Mouse (Mus musculus) mesoderm, embryonic 11.5 days (tissue): ENCODE data around the gene Gstm3.
A peak's percentile ranks its signal among the peaks of the same experiment; 100 is the strongest.
"Not testable (repeated sequence)": the region's sequence is repeated elsewhere in the genome, so short reads cannot be mapped to it uniquely, and the experiment has no call there.

Source experiments
- DNase-seq: peaks from one replicate; pipeline ENCODE4 v3.0.0-alpha.2; 2012; ENCODE audit warnings: low read depth, low spot score

Gstm3 gene

GRCm38 (mm10) chr3:107974237-107974636 lies 5.2 kb upstream of the Gstm3 start:
- no peak for DNase-seq

DNA sequence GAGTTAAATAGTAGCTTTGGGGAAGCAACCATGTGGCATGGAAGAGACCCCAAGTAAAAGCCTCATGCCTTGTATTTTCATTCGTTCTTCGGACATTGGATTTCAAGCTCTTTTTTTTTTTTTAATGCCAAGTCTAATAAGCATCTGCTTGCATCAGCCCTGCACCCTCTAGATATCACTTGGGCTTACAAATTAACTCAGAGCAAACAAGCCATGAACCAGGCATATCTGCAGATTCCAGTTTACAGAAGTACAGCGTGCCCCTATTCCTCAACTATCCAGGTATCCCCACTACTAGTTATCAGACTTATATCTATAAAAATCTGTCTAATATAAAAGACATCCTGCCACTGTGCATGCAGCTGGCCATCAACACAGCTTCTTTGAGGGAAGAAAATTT lies 3.0 kb upstream of the Gstm3 start:
- DNase-seq = no peak

- DNase-seq = not testable (repeated sequence)
Measured at GRCm38 (mm10) chr3:107971101-107971500, 2.0 kb upstream of the Gstm3 start.

GRCm38 (mm10) chr3:107966631-107967030 lies 2.5 kb downstream of the Gstm3 start:
- no peak for DNase-seq

DNA sequence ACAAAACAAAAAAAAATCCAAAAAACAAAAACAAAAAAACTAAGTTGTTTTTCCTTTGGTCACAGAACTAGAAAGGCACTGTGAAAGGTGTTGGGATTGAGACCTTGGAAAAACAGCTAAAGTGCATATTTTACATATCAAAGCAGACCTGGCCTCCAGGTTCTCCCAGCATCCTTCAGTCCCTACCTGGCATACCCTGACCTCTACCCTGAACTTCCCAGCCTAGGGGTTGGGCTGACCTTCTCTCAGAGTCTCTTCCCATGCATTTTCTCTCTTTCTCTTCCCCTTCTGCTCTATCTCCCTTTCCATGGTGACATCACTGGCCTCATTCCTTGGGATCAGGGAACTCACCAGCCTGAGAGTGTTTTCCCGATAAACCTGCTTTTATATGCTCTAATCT lies 3.5 kb downstream of the Gstm3 start:
- DNase-seq = no peak

DNA sequence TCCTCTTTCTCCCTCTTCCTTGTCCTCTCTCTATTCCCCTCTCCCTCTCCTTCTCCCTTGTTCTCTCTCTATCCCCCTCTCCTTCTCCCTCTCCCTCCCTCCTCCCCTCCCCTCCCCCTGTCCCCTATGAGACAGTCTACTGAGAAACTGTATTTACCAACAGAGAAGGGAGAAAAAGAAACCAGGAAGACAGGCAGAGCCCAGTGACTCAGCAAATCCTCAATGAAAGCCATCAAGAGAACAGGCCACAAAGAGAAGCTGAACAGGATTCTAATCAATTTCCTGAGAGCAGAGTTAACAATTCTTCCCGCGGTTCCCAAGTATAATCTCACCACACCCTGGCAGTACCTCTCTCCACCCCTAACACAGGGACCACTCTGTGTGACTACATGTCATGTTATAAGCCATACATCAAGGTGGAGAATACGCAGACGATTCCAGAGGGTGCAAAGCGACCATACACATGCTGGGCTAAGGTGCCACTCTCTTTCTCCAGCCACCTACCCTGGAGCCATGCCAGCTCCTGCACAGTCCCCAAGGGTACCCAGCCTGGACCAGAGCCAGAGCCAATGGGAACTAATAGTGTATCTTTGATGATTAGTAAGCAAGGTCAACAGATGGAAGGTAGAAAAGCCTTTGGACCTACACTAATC lies 4.3 kb downstream of the Gstm3 start:
- DNase-seq = no peak

DNA sequence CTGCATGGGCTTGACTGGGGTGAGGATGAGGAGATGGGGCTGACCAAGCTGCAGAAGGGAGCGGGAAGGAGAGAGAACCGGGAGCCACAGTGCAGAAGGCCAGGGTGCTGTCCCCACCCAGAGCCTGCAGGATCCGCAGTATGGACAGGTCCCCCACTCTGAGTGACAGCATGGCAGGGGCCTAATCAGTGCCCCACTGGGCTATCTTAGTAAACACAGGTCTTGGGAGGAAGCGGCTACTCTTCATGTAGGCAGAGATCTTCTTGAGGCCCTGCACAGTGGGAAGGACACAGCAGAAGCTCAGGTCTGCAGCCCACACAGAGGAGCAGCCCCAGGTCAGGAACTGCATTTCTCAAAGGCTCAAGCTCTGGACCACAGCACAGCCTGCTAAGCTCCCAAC lies 5.1 kb downstream of the Gstm3 start:
- no peak for DNase-seq

- DNase-seq = not testable (repeated sequence)
Measured at GRCm38 (mm10) chr3:107955260-107955659, 13.8 kb downstream of the Gstm3 start.

GRCm38 (mm10) chr3:107953906-107954305 lies 15.2 kb downstream of the Gstm3 start:
- DNase-seq = no peak

DNA sequence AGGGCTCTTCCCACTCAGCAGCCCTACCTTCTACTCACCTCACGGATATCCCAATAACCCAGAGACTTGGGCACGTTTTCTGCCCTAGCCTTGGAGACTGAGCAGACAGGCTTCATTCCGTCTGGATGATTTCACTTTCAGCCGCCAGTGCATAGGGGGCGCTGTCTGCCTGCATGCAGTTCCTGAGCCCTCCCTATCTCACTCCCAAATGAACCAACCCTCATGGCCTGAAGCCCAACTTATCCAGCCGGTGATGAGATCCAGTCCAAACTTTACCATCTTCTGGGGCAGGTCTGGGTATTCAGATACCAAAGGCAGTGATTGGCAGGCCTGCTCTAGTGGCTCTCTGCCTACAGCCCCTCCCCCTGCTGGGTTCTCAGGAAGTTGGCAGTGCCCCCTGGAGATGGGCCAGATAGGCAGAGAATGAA lies 15.7 kb downstream of the Gstm3 start:
- DNase-seq = peak; percentile 25

- DNase-seq = no peak
Measured at GRCm38 (mm10) chr3:107950531-107950930, 18.6 kb downstream of the Gstm3 start.

DNA sequence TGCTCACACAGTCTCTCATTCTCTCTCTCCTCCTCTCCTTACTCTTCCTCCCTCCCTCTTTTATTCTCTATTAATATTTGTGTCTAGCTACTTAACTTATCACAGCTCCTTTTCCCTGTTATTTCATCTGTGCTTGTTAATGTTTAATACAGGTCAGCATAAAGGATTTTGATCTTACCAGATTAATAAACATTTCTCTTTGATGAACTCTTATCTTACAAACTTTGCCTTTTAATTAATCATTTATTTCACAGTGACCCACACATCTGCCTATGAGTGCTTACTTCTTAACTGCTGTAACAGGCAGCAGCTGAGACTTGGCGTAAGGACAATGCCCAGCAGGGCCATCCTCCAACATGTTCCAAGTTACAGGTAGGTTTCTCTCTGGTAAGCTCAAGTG lies 19.6 kb downstream of the Gstm3 start:
- DNase-seq = not testable (repeated sequence)

DNA sequence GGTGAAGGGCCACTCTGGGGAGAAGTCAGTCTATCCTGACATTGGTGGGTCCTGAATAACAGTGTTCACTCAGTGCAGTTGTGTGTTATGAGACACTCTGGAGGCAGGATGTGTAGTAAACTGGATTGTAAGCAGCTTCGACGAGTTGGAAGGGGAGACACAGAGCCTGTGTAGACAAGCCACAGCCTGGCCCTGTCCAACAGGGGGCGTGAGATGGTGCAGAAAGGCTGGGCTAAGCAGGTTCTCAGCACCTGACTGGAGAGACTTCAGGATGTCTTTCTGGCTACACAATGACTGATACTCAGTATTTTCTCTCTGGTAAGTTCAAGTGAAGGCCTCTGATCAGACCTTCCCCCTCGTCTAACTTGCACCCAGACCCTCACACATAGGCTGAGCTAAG lies 23.4 kb downstream of the Gstm3 start:
- no peak for DNase-seq

DNA sequence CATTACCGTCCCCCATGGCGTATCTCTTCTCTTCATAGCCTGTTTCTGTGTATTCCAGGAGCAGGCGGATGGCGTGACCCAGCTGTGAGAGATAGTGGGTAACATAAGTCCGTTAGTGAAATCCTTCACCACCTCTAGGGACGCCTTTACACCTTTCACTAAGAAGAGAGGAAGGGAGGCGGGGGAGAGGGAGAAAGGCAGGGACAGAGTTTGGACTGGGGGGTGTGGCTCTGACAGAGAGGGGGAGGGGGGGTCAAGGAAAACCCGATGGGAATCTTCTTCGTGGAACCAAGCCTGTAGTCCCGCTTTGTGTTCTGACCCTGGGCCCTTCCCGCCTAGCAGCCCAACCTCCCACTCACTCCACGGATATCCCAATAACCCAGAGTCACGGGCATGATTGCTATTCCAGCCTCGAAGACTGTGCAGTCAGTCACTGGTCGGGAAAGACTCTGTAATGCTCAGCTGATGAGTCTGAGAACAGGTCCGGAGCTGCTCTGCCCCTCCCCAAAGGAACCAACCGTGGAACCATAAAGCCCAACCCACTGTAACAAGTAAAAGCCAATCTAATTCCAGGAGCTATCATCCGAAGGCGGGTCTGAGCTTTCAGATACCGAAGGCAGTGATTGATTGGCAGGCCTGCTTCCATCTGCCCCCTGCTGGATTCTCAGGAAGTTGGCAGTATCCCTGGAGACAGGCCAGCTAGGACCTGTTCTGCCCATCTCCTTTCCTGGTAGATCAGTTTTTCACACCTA lies 25.7 kb downstream of the Gstm3 start, which contains the start of gene Gstm6:
Gstm6 (minus strand) TSS at position 511 of the 752 bp plus-strand sequence.
- peak; percentile 12 for DNase-seq

GRCm38 (mm10) chr3:107941261-107941660 lies 27.8 kb downstream of the Gstm3 start:
- no peak for DNase-seq

GRCm38 (mm10) chr3:107940524-107940923 lies 28.6 kb downstream of the Gstm3 start:
- no peak for DNase-seq

GRCm38 (mm10) chr3:107939830-107940229 lies 29.3 kb downstream of the Gstm3 start:
- no peak for DNase-seq

- peak; percentile 59 for DNase-seq
Measured at GRCm38 (mm10) chr3:107939403-107939802, 29.7 kb downstream of the Gstm3 start.

DNA sequence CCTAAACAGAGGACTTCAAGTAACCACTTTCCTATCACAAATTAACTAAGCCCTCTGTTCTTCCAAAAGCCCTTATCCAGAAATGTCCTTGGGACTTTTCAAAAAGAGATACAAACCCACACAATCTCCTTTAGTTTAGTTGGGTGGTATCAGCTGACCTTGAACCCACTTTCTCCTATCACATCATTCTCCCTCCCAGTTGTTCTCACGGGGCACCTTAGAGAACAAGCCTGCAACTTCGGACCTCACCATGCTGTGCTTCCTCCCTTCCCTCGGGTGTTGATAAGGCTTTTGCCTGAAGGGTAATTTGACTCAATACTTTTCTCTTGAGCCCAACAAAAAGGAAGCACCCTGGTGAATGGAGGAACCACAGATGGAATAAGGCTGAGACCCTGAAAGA lies 33.2 kb downstream of the Gstm3 start:
- no peak for DNase-seq

- no peak for DNase-seq
Measured at GRCm38 (mm10) chr3:107935268-107935667, 33.8 kb downstream of the Gstm3 start.

DNA sequence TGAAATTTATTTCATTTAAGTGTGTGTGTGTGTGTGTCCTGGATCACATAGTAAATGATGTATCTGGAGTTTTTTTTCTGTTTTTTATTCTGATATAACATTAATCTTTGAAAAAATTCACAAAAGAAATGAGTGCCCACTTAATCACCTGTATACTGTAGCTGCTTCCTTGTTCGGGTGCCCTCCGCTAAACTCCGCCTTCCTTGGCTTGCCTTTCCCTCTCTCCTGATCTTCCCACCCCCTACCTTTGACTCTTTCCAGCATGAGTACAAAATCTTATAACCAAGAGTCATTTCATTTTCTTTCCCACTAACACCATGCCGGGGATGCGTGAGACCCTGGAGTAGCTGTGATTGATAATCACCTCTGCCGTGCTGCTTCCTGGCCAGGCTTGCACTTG lies 37.0 kb downstream of the Gstm3 start:
- no peak for DNase-seq

- peak; percentile 97 for DNase-seq
Measured at GRCm38 (mm10) chr3:107931670-107932069, 37.4 kb downstream of the Gstm3 start, which contains the start of gene Gstm7. Gene Gstm7 (minus strand): TSS chr3:107931817.

GRCm38 (mm10) chr3:107931134-107931533 lies 37.9 kb downstream of the Gstm3 start:
- DNase-seq = no peak
